Mouse (Mus musculus) olfactory bulb, adult 2 months (tissue): ENCODE results near the gene Foxk1.

ENCODE experiments used
- CTCF ChIP-seq: fragments of 200-500 bp; IDR thresholded peaks from 2 replicates; pipeline ENCODE4 v1.5.1; 2012; ENCODE audit warnings: low read depth, mild to moderate bottlenecking, low read length, moderate library complexity; ENCODE audit not compliant: insufficient read depth
- POLR2A ChIP-seq: fragments of 200-500 bp; IDR thresholded peaks from 2 replicates; pipeline ENCODE4 v1.6.1; 2012; ENCODE audit warnings: mild to moderate bottlenecking, low read depth, low read length, moderate library complexity; ENCODE audit not compliant: insufficient read depth

DNA sequence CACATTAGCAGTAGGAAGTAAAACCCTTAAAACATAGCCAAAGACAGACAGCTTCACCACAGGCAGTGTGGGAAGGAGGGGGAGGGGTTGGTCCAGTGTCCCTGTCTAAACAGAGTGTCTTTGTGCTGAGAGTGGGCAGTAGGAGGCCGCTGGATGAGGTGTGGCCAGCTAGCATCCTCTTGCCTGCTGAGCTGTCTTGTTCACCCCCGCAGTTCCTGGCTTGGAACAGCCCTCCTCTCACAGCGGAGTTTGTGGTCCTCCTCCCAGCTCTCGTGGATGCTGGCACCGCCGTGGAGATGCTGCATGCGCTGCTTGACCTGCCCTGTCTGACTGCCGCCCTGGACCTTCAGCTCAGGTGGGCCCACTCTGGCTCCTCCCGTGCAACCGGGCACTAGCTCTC lies 72.4 kb downstream of the Foxk1 start:
- TF ChIP-seq CTCF, result no peak
- no peak for TF ChIP-seq POLR2A
